Mouse (Mus musculus): ENCODE data around the gene Slc35b1.

Gene Slc35b1

GRCm38 (mm10) chr11:95423505-95423904, 39.0 kb downstream of the Slc35b1 start:
- no peak for DNase-seq (ENCODE audit: low spot score in 2 of 2)

- no peak for DNase-seq (ENCODE audit: low spot score in 2 of 2)
Measured at GRCm38 (mm10) chr11:95431344-95431743, 46.9 kb downstream of the Slc35b1 start.

GRCm38 (mm10) chr11:95432194-95432593, 47.7 kb downstream of the Slc35b1 start:
- peak; percentile 38 to 74 for DNase-seq (ENCODE audit: low spot score in 2 of 2)
